Mouse (Mus musculus) stomach, embryonic 16.5 days (tissue): Measurements from ENCODE around the gene Rab11a. TPM values are rescaled to one million over a fixed set of nuclear protein-coding genes. Genes with fewer than 3 reads are reported as not detected.

Source experiments
- ATAC-seq: fragments of 200-750 bp; cut with Nextera tagmentation; 2 replicates; pipeline ENCODE4 v1.8.0; 2017; ENCODE audit warnings: moderate number of reproducible peaks, moderate TSS enrichment; ENCODE audit not compliant: insufficient read depth, low FRiP score
- H3K27ac ChIP-seq: fragments of 300-500 bp; sonication (generic); 2 replicates; pipeline ENCODE4 v1.5.1; 2014; ENCODE audit warnings: low read length
- H3K27me3 ChIP-seq: fragments of 300-500 bp; sonication (generic); 2 replicates; pipeline ENCODE4 v1.6.1; 2014; ENCODE audit warnings: low read length, control low read depth, mixed read lengths; ENCODE audit not compliant: control insufficient read depth, insufficient read depth
- H3K36me3 ChIP-seq: fragments of 300-500 bp; sonication (generic); 2 replicates; pipeline ENCODE4 v1.6.1; 2014; ENCODE audit warnings: low read length; ENCODE audit not compliant: control insufficient read depth, insufficient read depth
- H3K4me1 ChIP-seq: fragments of 300-500 bp; sonication (generic); 2 replicates; pipeline ENCODE4 v1.6.1; 2014; ENCODE audit warnings: low read length, control low read depth, mixed read lengths; ENCODE audit not compliant: control insufficient read depth, insufficient read depth
- H3K4me2 ChIP-seq: fragments of 300-500 bp; sonication (generic); 2 replicates; pipeline ENCODE4 v1.6.1; 2014; ENCODE audit warnings: low read depth, low read length, mixed read lengths
- H3K4me3 ChIP-seq: fragments of 300-500 bp; sonication (generic); replicated peaks from 2 replicates; pipeline ENCODE4 v1.5.1; 2014; ENCODE audit warnings: mild to moderate bottlenecking, low read length
- H3K9ac ChIP-seq: fragments of 300-500 bp; sonication (generic); 2 replicates; pipeline ENCODE4 v1.6.1; 2014; ENCODE audit warnings: low read length
- H3K9me3 ChIP-seq: fragments of 300-500 bp; sonication (generic); replicated peaks from 2 replicates; pipeline ENCODE4 v1.6.1; 2016; ENCODE audit warnings: low read length, control low read depth; ENCODE audit not compliant: control insufficient read depth
- WGBS: fragments of 180-500 bp; shearing (Covaris S2); extraction: QIAGEN DNeasy Blood & Tissue Kit; methylation state at CpG from one replicate; pipeline ENCODE4 v1.1.7; 2014; 5-methylcytosine and 5-hydroxymethylcytosine counted together
- polyA plus RNA-seq: library from polyadenylated mRNA; unstranded; fragments of >200 nt; fragmentation: Nextera tagmentation; extraction: Ambion mirVana; gene quantifications from 2 replicates; pipeline ENCODE4 v1.2.1, GENCODE M21; 2015

The Rab11a gene
- polyA plus RNA-seq, 1 experiment from 2014 or later: 535 TPM

DNA sequence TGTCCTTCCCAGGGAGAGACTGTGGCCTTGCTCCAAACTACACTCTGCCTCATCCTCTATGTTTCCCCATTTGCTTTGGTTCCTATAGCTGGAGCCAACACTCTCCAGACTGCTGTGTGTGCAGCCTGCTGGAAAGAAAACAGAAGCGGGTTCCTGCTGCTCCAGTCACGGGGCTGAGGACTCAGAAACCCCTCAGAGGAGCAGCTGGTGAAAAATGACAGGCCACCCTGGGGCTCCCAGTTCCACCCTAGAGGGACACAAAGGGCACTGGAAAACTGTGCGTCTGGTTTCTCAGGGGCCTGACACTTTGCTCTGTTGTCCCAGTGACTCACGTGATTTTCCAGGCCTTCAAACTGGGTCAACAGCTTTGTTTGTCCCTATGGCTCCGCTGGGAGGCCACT is 36.9 kb upstream of the Rab11a start:
- ATAC-seq: peak; percentile 68; the same call in 1 of the 2 replicates
- Histone ChIP-seq H3K36me3 (no peaks in the 10 kb centered on the region), H3K4me3 (no peak overlapping the region), H3K9me3 (no peaks in the 10 kb centered on the region), H3K9ac (peak overlapping the region; percentile 28; the same call in 1 of the 2 replicates), H3K4me1 (peaks cover 4% of the 10 kb centered on the region; the same call in 1 of the 2 replicates), H3K27me3 (no peaks in the 10 kb centered on the region), H3K27ac (peak overlapping the region; percentile 60), H3K4me2 (no peak overlapping the region)
- WGBS: 29% methylated on average over 5 of the region's 5 CpGs

DNA sequence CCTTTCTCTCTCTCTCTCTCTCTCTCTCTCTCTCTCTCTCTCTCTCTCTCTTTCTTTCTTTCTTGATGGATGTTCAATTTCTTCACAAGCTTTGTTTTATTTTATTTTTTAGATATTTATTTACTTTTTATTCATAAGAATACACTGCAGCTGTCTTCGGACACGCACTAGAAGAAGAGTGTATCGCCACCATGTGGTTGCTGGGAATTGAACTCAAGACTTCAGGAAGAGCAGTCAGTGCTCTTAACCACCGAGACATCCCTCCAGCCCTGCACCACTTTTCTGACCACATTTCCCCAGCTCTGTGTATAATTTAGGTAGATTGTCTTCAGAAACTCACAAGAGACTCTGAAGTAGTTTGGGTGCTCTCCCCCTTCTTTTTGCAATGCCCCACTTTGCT is 36.4 kb upstream of the Rab11a start:
- Histone ChIP-seq H3K4me1 (0 out of 2 replicates have a peak, but pooled peaks cover 4% of the 10 kb centered on the region), H3K4me3 (no peak overlapping the region), H3K27me3 (no peaks in the 10 kb centered on the region), H3K36me3 (no peaks in the 10 kb centered on the region), H3K4me2 (no peak overlapping the region), H3K9ac (peak overlapping the region; percentile 28; the same call in 1 of the 2 replicates), H3K9me3 (no peaks in the 10 kb centered on the region), H3K27ac (peak overlapping the region; percentile 60)
- no peak for ATAC-seq
- WGBS: 55% methylated on average over 4 of the region's 4 CpGs

DNA sequence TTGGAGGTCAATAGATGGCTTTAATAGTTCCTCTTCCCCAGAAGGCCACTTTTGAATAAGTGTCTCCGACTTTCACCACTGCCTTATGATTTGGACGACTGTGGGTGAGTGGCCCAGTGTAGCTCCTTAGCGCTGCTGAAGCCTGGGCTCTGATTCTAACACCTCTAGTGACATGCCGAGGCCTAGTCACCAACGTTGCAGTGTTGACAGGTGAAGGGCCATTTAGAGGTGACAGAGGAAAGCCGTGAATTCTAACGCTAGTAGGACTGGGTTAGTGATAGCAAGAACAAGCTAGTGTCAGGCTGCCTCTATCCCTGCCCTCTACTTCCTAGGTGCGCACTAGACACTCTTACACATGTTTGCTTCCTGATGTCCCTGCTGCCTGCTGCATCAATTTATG is 35.7 kb upstream of the Rab11a start:
- Histone ChIP-seq H3K9me3 (no peaks in the 10 kb centered on the region), H3K27ac (no peak overlapping the region), H3K4me1 (0 out of 2 replicates have a peak, but pooled peaks cover 4% of the 10 kb centered on the region), H3K36me3 (no peaks in the 10 kb centered on the region), H3K27me3 (no peaks in the 10 kb centered on the region), H3K9ac (no peak overlapping the region), H3K4me3 (no peak overlapping the region), H3K4me2 (no peak overlapping the region)
- ATAC-seq: no peak
- WGBS: 71% methylated on average over 8 of the region's 8 CpGs

DNA sequence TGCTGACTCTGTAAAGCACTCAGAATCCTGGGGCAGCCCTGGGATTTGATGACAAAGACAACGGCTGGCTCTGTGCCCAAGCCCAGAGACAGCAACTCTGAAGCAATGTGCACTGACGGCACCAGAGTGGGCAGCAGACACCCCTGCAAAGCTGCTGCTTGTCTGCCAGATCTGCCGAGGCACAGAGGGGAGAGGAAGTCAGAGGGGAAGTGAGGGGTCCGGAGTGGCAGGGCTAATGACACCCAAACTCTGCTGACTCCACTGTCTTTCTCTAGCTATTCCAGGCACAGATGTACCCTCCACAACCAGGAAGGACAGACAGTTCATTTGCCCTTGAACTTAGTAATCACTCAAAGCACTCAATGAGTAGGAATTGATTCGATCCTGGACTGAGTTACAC is 33.7 kb upstream of the Rab11a start:
- 52% methylated on average over 5 of the region's 5 CpGs for WGBS
- Histone ChIP-seq H3K27ac (no peak overlapping the region), H3K36me3 (no peaks in the 10 kb centered on the region), H3K9ac (no peak overlapping the region), H3K4me2 (no peak overlapping the region), H3K9me3 (no peaks in the 10 kb centered on the region), H3K4me1 (0 out of 2 replicates have a peak, but pooled peaks cover 4% of the 10 kb centered on the region), H3K4me3 (no peak overlapping the region), H3K27me3 (no peaks in the 10 kb centered on the region)
- ATAC-seq: no peak

DNA sequence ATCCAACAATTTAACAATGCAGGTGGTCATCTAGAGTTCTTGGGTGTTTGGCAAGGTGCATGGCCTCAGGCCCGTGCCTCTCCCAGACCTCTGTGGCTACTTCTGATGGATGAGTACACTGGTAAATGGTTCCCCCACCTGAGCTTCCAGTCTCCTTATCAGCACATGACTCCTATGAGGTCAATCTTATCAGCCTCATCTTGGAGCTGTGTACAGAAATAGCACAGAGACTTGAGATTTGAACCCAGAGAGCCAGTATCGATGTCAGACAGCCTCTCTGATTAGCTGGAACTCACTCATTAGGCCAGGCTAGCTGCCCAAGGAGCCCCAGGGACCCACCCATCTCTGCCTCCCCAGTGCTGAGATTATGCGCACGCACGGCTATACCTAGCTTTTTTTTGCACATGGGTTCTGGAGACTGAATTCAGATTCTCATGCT is 32.9 kb upstream of the Rab11a start:
- WGBS: 75% methylated on average over 5 of the region's 5 CpGs

DNA sequence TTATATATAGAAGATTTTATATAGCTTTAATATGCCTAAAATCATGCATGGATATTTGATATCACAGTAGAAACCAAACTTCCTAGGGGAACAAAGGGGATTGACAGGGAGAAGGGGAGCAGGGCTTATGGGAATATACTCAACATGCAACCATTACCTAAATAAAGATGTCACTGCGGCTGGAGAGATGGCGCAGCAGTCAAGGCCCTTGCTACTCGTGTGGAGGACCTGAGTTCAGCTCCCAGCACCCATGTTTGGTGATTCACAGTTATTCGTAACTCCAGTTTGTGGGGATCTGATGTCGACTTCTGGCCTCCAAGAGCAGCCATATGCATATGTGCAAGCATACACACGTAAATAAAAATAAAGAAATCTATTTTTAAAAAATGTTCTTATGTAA is 32.4 kb upstream of the Rab11a start:
- H3K27ac ChIP-seq: no peak overlapping the region
- H3K27me3 ChIP-seq: no peaks in the 10 kb centered on the region
- ATAC-seq: no peak
- H3K9ac ChIP-seq: no peak overlapping the region
- WGBS: 92% methylated on average over 6 of the region's 6 CpGs
- H3K4me3 ChIP-seq: no peak overlapping the region
- no peak overlapping the region for H3K4me2 ChIP-seq
- no peaks in the 10 kb centered on the region for H3K36me3 ChIP-seq
- H3K4me1 ChIP-seq: 0 out of 2 replicates have a peak, but pooled peaks cover 1% of the 10 kb centered on the region
- H3K9me3 ChIP-seq: no peaks in the 10 kb centered on the region

More for the DNA sequence above, 32.9 kb upstream of the Rab11a start:
- ATAC-seq: no peak
- H3K9ac ChIP-seq: no peak overlapping the region
- H3K9me3 ChIP-seq: no peaks in the 10 kb centered on the region
- no peaks in the 10 kb centered on the region for H3K36me3 ChIP-seq
- no peaks in the 10 kb centered on the region for H3K27me3 ChIP-seq
- no peak overlapping the region for H3K27ac ChIP-seq
- H3K4me2 ChIP-seq: no peak overlapping the region
- H3K4me1 ChIP-seq: 0 out of 2 replicates have a peak, but pooled peaks cover 4% of the 10 kb centered on the region
- H3K4me3 ChIP-seq: no peak overlapping the region

DNA sequence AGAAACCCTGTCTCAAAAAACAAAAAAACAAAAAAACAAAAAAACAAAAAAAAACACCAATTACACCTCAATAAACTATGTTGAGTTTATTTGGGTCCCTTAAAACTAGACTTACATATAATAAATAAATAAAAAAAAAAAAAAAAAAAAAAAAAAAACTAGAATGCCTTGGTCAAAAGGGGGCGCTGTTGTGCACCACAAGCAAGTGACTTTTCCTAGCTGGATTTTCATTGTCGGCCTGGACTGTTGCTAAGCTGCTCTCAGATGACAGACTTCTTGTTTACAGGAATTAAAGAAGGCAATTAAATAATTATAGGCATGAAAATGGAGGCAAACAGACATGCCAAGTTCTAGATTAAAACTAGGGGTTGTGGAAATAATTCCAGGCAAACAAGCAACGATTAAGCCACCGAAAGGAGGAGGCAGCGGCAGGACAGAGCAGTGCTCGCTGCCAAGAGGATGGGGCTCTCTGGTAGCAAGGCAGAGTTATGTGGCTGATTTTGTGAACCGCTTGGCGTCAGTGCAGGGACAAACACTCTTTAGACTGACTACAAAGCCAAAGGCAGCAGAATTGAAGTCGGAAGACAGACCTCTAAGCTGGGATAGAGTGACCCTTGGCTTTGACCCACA is 31.6 kb upstream of the Rab11a start:
- Histone ChIP-seq H3K4me3 (no peak overlapping the region), H3K9me3 (no peaks in the 10 kb centered on the region), H3K9ac (no peak overlapping the region), H3K4me2 (no peak overlapping the region), H3K27ac (no peak overlapping the region), H3K27me3 (no peaks in the 10 kb centered on the region), H3K36me3 (no peaks in the 10 kb centered on the region), H3K4me1 (no peaks in the 10 kb centered on the region)
- no peak for ATAC-seq
- 42% methylated on average over 9 of the region's 9 CpGs for WGBS

DNA sequence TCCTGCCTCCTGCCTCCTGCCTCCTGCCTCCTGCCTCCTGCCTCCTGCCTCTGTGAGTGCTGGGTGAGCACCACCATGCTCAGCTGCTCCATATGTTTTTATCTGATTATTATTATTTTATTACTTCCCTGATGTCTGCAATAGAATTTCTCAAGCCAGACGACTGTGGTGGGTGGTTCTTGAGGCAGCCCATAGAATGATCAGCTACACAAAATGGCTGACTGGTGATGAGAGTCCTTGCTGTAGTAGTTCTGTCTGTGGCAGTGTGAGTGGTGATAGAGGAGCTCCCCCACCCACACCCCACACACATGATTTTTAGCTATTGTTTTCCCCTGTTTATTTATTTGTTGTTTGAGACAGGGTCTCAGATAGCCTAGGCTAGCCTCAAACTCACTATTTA is 30.2 kb upstream of the Rab11a start:
- Histone ChIP-seq H3K4me1 (no peaks in the 10 kb centered on the region), H3K36me3 (no peaks in the 10 kb centered on the region), H3K9me3 (no peaks in the 10 kb centered on the region), H3K27me3 (no peaks in the 10 kb centered on the region), H3K4me2 (no peak overlapping the region), H3K27ac (no peak overlapping the region), H3K9ac (no peak overlapping the region), H3K4me3 (no peak overlapping the region)
- WGBS: 64% methylated on average over 1 of the region's 1 CpGs
- ATAC-seq: no peak

DNA sequence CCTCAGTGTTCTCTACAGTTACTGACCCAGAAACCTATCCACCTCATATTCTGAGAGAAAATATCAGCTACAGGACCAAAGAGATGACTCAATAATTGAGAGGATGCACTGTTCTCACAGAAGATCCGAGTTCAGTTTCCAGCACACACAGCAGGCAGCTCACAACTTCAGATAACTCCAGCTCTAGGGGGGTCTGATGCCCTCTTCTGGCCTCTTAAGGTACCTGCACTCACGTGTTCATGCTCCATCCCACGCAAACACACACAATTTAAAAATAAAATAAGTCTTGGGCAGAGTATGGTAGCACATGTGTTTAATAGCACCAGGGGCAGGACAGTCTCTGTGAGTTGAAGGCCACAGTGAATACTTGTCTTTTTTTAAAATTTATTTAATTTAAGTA is 28.6 kb upstream of the Rab11a start:
- no peaks in the 10 kb centered on the region for H3K4me1 ChIP-seq
- H3K9ac ChIP-seq: no peak overlapping the region
- no peak for ATAC-seq
- H3K4me2 ChIP-seq: no peak overlapping the region
- no peaks in the 10 kb centered on the region for H3K36me3 ChIP-seq
- no peak overlapping the region for H3K27ac ChIP-seq
- 87% methylated on average over 3 of the region's 3 CpGs for WGBS
- H3K4me3 ChIP-seq: no peak overlapping the region
- no peaks in the 10 kb centered on the region for H3K9me3 ChIP-seq
- no peaks in the 10 kb centered on the region for H3K27me3 ChIP-seq
